Mouse (Mus musculus) spleen, adult 2 months (tissue): Measurements from ENCODE around the gene Kalrn. TPM values are rescaled to one million over a fixed set of nuclear protein-coding genes. Genes with fewer than 3 reads are reported as not detected.

Source experiments
- DNase-seq, 2 experiments: peaks; one replicate each; pipeline versions ENCODE4 v3.0.0 to v3.0.0-alpha.2; 2012 to 2021; ENCODE audit warnings: low spot score in 2 of 2, low read depth in 1 of 2
- H3K27ac ChIP-seq: fragments of 200-500 bp; 2 replicates; pipeline ENCODE4 v1.5.1; 2012; ENCODE audit warnings: low read length, inconsistent platforms; ENCODE audit not compliant: insufficient read depth
- H3K27me3 ChIP-seq: fragments of 200-500 bp; 2 replicates; pipeline ENCODE4 v1.6.1; 2012; ENCODE audit warnings: mild to moderate bottlenecking, moderate library complexity, low read length, inconsistent platforms; ENCODE audit not compliant: control insufficient read depth, insufficient read depth
- H3K36me3 ChIP-seq: fragments of 200-500 bp; 2 replicates; pipeline ENCODE4 v1.6.1; 2012; ENCODE audit warnings: mild to moderate bottlenecking, low read length, inconsistent platforms; ENCODE audit not compliant: control insufficient read depth, insufficient read depth
- H3K4me1 ChIP-seq: fragments of 200-500 bp; 2 replicates; pipeline ENCODE4 v1.6.1; 2011; ENCODE audit warnings: inconsistent platforms; ENCODE audit not compliant: control insufficient read depth, insufficient read depth, insufficient read length
- H3K4me3 ChIP-seq: fragments of 200-500 bp; 2 replicates; pipeline ENCODE4 v1.5.1; 2011; ENCODE audit warnings: mild to moderate bottlenecking, inconsistent platforms; ENCODE audit not compliant: insufficient read depth, insufficient read length; ENCODE audit errors: extremely low read depth
- CTCF ChIP-seq: fragments of 200-500 bp; IDR thresholded peaks from 2 replicates; pipeline ENCODE4 v1.5.1; 2011; ENCODE audit warnings: mild to moderate bottlenecking, inconsistent platforms; ENCODE audit not compliant: insufficient read depth, insufficient read length, insufficient replicate concordance; ENCODE audit errors: extremely low read depth
- POLR2A ChIP-seq: fragments of 200-500 bp; IDR thresholded peaks from 2 replicates; pipeline ENCODE4 v1.6.1; 2011; ENCODE audit warnings: low read depth, low read length, inconsistent platforms
- WGBS: fragments of 180-500 bp; shearing (Covaris S2); methylation state at CpG from one replicate; pipeline ENCODE4 v1.1.7; 2018; 5-methylcytosine and 5-hydroxymethylcytosine counted together
- polyA plus RNA-seq: library from polyadenylated mRNA; depleted of rRNA; stranded (reverse); fragments of >200 nt; gene quantifications from 2 replicates; pipeline ENCODE4 v1.2.3, GENCODE M21; 2012

Gene Kalrn
- polyA plus RNA-seq, 1 experiment = 7.6 TPM

DNA sequence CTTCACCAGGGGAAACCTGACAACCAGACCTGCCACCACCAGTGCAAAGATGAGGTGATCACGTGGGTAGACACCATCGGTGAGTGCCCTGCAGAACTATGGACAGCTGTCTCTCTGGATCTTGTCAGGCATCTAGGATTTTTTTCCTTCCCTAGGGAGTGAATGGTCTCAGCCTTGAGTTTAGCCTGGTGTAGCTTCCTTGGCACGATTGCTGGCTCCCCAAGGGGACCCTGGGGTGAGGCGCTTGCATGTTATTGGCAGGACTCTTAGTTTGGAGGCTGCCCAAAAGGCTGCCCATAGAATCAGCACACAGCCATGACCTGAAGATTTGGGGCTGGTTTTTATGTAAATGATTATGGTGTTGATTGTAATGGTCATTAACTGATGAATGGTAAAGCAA lies 629.2 kb downstream of the Kalrn start:
- WGBS = 84% methylated on average over 4 of the region's 4 CpGs
- TF ChIP-seq POLR2A = no peak
- no peak for TF ChIP-seq CTCF
- H3K27me3 ChIP-seq = no peaks in the 10 kb centered on the region

DNA sequence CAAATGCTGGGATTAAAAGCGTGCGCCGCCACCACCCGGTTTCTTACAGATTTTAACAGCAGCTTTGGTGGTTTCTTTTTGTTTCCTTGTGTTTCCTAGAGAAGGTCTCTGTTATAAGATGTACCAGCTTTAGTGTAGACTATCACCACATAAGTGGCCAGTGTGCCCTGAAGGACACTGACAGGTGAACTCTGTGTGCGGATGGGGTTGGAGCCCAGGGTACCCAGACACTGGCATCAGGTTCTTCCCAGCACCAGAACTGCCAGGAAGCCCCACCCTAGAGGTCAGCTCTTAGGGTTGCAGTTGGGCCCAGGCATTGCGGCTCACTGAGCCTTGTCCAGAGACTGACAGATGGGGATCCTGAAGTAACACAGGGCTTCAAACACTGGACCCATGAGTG lies 629.9 kb downstream of the Kalrn start:
- no peaks in the 10 kb centered on the region for H3K4me1 ChIP-seq
- H3K4me3 ChIP-seq = no peak overlapping the region
- WGBS = 94% methylated on average over 6 of the region's 6 CpGs
- no peak overlapping the region for H3K27ac ChIP-seq
- no peak for DNase-seq
- H3K36me3 ChIP-seq = no peaks in the 10 kb centered on the region
- no peak for TF ChIP-seq CTCF
- no peak for TF ChIP-seq POLR2A
- no peaks in the 10 kb centered on the region for H3K27me3 ChIP-seq

More for the DNA sequence above, 629.2 kb downstream of the Kalrn start:
- Histone ChIP-seq H3K4me3 (no peak overlapping the region), H3K27ac (no peak overlapping the region), H3K36me3 (no peaks in the 10 kb centered on the region), H3K4me1 (no peaks in the 10 kb centered on the region)
- no peak for DNase-seq

DNA sequence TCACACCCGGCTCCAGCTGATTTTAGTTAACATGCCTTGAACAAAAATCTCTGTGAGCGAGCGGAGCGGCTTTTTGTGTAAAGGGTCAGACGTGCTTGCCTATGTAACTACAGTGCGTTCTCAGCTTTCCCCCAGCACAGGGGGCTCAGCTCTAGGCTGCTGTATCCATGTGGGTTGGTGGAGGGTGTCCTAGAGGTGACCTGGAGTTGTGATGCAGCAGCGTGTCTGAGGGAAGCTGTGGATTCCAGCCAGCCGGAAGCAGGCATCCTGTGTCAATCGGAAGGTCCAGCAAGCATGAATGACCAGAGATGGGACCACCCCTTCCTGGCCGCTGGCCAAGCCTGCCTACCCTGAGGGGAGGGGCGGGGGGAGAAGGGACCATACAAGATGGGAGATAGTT lies 631.0 kb downstream of the Kalrn start:
- H3K27ac ChIP-seq = no peak overlapping the region
- no peaks in the 10 kb centered on the region for H3K27me3 ChIP-seq
- no peaks in the 10 kb centered on the region for H3K36me3 ChIP-seq
- WGBS = 90% methylated on average over 11 of the region's 11 CpGs
- no peaks in the 10 kb centered on the region for H3K4me1 ChIP-seq
- no peak overlapping the region for H3K4me3 ChIP-seq
- DNase-seq = no peak
- no peak for TF ChIP-seq POLR2A
- TF ChIP-seq CTCF = no peak

DNA sequence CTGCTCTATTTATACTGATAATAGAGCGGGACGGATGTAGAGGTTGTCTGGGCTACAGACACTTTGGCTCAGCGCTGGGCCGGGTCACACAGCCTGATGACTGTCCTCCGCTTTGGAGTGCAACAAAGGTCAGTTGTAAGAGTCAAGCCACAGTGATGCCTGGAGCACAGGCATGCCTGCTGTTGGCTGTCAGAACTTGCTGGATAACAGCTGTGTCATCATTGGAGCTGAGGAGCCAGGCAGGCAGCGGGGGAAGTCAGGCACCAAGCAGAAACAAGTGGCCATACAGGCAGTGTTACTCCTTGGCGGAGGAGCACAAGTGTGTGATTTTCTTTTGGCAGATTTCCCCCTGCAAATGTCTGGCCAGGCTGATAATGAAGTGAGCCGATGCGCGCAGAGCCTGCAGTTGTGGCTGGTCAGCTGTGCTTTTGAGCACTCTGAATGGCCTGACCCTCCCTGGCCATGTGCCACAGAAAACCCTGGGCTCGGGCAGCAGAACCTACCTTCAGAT lies 632.0 kb downstream of the Kalrn start:
- Histone ChIP-seq H3K36me3 (no peaks in the 10 kb centered on the region), H3K4me3 (no peak overlapping the region), H3K27me3 (no peaks in the 10 kb centered on the region), H3K27ac (no peak overlapping the region), H3K4me1 (no peaks in the 10 kb centered on the region)
- TF ChIP-seq POLR2A (no peak), CTCF (no peak)
- WGBS = 81% methylated on average over 11 of the region's 11 CpGs
- no peak for DNase-seq

DNA sequence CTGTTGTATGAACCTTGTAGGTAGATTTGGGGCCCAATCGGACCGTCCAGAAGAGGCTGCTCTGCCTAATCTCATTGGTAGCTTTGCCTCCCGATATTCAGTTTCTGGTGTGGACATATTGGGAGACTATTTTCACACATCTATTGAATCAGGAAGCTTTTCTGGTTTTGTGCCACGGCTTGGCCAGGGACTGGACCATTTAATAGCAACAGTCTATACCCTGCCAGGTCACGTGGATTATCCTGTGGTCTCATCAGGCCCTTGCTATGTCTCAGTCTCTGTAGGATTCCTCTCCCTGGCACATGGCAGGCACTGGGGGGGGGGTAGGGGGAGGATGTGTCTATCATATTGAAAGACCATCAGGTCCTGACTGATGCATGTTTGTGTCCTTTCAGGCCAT lies 633.2 kb downstream of the Kalrn start:
- Histone ChIP-seq H3K27me3 (no peaks in the 10 kb centered on the region), H3K27ac (no peak overlapping the region), H3K4me3 (no peak overlapping the region), H3K36me3 (no peaks in the 10 kb centered on the region), H3K4me1 (no peaks in the 10 kb centered on the region)
- DNase-seq = no peak
- 91% methylated on average over 5 of the region's 5 CpGs for WGBS
- TF ChIP-seq CTCF (no peak), POLR2A (no peak)

DNA sequence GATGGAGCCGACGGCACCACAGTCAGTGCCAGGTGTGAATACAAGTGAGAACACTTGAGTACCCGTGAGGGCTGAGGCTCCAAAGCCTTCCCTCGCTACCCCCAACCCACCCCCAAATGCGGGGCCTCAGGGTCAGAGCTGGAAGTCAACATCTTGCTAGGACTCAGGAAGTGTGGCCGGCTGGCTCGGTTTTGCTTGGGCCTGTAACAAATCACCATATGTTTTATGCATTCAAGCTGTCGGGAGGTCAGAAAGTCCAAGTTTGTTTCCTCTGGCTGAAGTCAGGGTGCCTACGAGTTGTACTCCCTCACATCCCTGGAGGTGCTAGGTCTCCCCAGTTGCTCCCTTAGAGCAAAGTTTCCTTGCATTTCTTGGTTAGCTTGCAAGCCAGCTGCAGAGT lies 633.7 kb downstream of the Kalrn start:
- TF ChIP-seq CTCF (no peak), POLR2A (no peak)
- 71% methylated on average over 9 of the region's 9 CpGs for WGBS
- DNase-seq = no peak
- Histone ChIP-seq H3K27me3 (no peaks in the 10 kb centered on the region), H3K36me3 (no peaks in the 10 kb centered on the region), H3K27ac (no peak overlapping the region), H3K4me3 (no peak overlapping the region), H3K4me1 (no peaks in the 10 kb centered on the region)

DNA sequence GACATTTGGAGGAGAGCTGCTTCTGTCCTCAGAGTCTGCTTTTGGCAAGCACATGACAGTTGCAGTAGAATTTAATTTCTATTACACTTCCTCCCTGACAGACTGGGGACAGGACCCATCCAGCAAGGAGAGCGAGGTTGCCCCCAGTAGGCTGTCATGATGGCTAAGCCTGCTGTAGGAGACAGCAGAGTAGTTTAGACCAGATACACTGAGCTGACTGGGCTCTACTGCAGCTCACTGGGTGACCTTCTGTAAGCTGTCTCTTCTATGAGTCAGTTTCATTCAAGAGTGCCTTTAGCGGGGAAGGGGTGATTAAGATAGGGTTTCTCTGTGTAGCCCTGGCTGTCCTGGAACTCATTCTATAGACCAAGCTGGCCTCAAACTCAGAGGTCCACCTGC lies 634.2 kb downstream of the Kalrn start:
- no peak overlapping the region for H3K27ac ChIP-seq
- H3K27me3 ChIP-seq = no peaks in the 10 kb centered on the region
- H3K4me3 ChIP-seq = no peak overlapping the region
- WGBS = 88% methylated on average over 2 of the region's 2 CpGs
- H3K4me1 ChIP-seq = no peaks in the 10 kb centered on the region
- TF ChIP-seq POLR2A (no peak), CTCF (no peak)
- no peaks in the 10 kb centered on the region for H3K36me3 ChIP-seq
- DNase-seq = no peak
